Mouse (Mus musculus) hindbrain, embryonic 14.5 days (tissue): ENCODE results near the gene Plppr5. TPM values are rescaled to one million over a fixed set of nuclear protein-coding genes. Genes with fewer than 3 reads are reported as not detected.

Experiments
- ATAC-seq: fragments of 200-750 bp; cut with Nextera tagmentation; 2 replicates; pipeline ENCODE4 v1.8.0; 2017; ENCODE audit warnings: moderate number of reproducible peaks, mild to moderate bottlenecking, moderate TSS enrichment, moderate library complexity; ENCODE audit not compliant: low FRiP score
- DNase-seq: peaks from one replicate; pipeline ENCODE4 v3.0.0-alpha.2; 2015; ENCODE audit warnings: low spot score
- H3K27ac ChIP-seq: fragments of 300-500 bp; sonication (generic); 2 replicates; pipeline ENCODE4 v1.5.1; 2014; ENCODE audit warnings: mild to moderate bottlenecking, moderate library complexity
- H3K27me3 ChIP-seq: fragments of 300-500 bp; sonication (generic); 2 replicates; pipeline ENCODE4 v1.6.1; 2014; ENCODE audit warnings: mild to moderate bottlenecking, low read length, mixed read lengths; ENCODE audit not compliant: control insufficient read depth, insufficient read depth
- H3K36me3 ChIP-seq: fragments of 300-500 bp; sonication (generic); replicated peaks from 2 replicates; pipeline ENCODE4 v1.6.1; 2014; ENCODE audit not compliant: control insufficient read depth, insufficient read depth
- H3K4me1 ChIP-seq: fragments of 300-500 bp; sonication (generic); replicated peaks from 2 replicates; pipeline ENCODE4 v1.6.1; 2014; ENCODE audit warnings: antibody characterized with exemption, low read length, mixed read lengths; ENCODE audit not compliant: control insufficient read depth, insufficient read depth
- H3K4me2 ChIP-seq: fragments of 300-500 bp; sonication (generic); replicated peaks from 2 replicates; pipeline ENCODE4 v1.6.1; 2014; ENCODE audit warnings: mild to moderate bottlenecking, moderate library complexity
- H3K4me3 ChIP-seq: fragments of 300-500 bp; sonication (generic); replicated peaks from 2 replicates; pipeline ENCODE4 v1.5.1; 2014; ENCODE audit warnings: mild to moderate bottlenecking, low read length
- H3K9ac ChIP-seq: fragments of 300-500 bp; sonication (generic); 2 replicates; pipeline ENCODE4 v1.6.1; 2014
- H3K9me3 ChIP-seq: fragments of 300-500 bp; sonication (generic); 2 replicates; pipeline ENCODE4 v1.6.1; 2016; ENCODE audit warnings: low read length; ENCODE audit not compliant: control insufficient read depth
- whole genome bisulfite sequencing: fragments of 180-500 bp; shearing (Covaris S2); extraction: QIAGEN DNeasy Blood & Tissue Kit; methylation state at CpG from one replicate; pipeline ENCODE4 v1.1.7; 2014; 5-methylcytosine and 5-hydroxymethylcytosine counted together
- polyA plus RNA-seq: library from polyadenylated mRNA; unstranded; fragments of >200 nt; fragmentation: Nextera tagmentation; extraction: Ambion mirVana; gene quantifications from 2 replicates; pipeline ENCODE4 v1.2.1, GENCODE M21; 2014

Gene Plppr5
- polyA plus RNA-seq, 1 experiment from 2014 or later: 8.2 TPM

DNA sequence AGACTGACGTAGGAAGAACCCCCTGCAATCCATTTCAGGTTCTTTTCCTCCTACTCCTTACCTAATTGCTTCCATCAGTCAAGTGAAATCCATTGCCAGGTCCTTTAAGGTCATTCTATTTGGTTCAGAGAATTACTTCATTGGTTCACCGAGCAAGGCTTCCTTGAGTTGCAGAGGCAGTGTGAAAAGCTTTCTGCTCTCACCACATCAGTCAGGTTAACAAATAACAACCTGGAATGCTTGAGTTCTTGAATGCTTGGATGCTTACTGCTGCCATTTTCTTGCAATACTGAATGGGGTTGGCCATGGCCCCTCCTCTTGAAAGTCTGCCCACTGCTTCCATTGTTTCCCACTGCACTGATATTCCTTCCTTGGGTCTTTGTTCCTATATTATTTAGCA lies 28.8 kb downstream of the Plppr5 start:
- H3K27ac ChIP-seq: no peak overlapping the region
- H3K36me3 ChIP-seq: no peaks in the 10 kb centered on the region
- no peak overlapping the region for H3K9ac ChIP-seq
- no peaks in the 10 kb centered on the region for H3K9me3 ChIP-seq
- ATAC-seq (no peak), DNase-seq (no peak)
- 45% methylated on average over 2 of the region's 2 CpGs for WGBS
- H3K4me3 ChIP-seq: no peak overlapping the region
- no peak overlapping the region for H3K4me2 ChIP-seq
- no peaks in the 10 kb centered on the region for H3K27me3 ChIP-seq
- H3K4me1 ChIP-seq: no peaks in the 10 kb centered on the region

DNA sequence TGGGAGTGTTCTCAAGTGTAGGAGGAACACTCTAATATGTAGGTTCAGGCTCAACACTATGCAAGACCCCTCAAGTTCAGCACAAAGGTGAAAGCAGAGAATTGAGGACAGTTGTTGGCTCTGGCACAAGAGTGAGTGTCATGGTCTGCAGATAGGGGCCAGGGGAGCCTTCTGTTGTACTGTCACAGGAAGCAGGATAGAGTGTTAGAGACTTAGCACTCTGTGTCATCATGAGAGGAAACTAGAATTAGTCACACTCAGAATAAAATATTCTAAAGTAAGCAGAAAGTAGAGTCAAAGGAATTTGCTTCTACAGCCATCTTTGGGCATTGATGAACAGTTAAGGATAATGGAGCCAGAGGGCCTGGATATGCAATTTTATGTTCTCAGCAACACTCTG lies 31.7 kb downstream of the Plppr5 start:
- H3K4me2 ChIP-seq: no peak overlapping the region
- H3K4me1 ChIP-seq: no peaks in the 10 kb centered on the region
- no peak overlapping the region for H3K4me3 ChIP-seq
- no peak for ATAC-seq
- DNase-seq: no peak
- H3K36me3 ChIP-seq: no peaks in the 10 kb centered on the region
- H3K9me3 ChIP-seq: no peaks in the 10 kb centered on the region
- H3K27ac ChIP-seq: no peak overlapping the region
- H3K27me3 ChIP-seq: no peaks in the 10 kb centered on the region
- no peak overlapping the region for H3K9ac ChIP-seq

DNA sequence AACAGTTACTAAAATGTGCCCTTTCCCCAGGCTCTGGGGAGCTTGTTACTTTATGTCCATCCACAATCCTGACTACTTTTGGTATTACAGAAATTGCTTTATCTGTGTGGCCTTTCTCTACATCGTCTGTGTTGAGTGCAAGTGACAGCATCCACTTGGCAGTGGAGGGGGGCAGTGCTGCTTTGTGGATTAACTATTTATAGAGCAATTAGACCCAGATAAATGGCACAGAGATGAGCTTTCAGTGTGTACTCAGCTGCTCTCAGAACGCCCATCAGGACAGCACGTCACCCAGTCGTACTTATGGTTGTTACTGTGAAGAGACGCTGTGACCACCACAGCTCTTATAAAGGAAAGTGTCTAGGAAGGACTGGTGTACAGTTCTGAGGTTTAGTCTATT lies 36.8 kb downstream of the Plppr5 start:
- Histone ChIP-seq H3K4me1 (no peaks in the 10 kb centered on the region), H3K4me2 (no peak overlapping the region), H3K27ac (no peak overlapping the region), H3K27me3 (no peaks in the 10 kb centered on the region), H3K4me3 (no peak overlapping the region), H3K36me3 (no peaks in the 10 kb centered on the region), H3K9ac (no peak overlapping the region), H3K9me3 (no peaks in the 10 kb centered on the region)
- ATAC-seq: no peak
- WGBS: 75% methylated on average over 5 of the region's 5 CpGs
- DNase-seq: no peak

DNA sequence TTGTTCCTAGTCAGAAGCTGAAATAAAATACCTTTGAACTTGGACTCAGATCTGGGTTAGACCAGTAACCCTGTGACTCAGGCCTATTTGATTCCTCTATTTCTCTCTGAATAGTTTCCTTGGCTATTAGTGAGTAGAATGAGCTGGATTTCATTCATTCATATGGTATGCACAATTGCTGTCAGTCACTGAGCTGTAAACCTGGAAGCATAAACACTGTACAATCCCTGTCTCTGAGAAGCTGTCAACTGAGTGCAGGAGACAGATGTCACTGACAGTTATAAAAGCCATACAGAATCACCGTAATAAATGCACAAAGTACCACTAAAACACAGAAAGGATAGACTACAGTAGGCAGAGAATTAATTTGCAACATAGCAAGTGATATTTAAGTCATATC lies 40.2 kb downstream of the Plppr5 start:
- H3K4me3 ChIP-seq: no peak overlapping the region
- no peak overlapping the region for H3K27ac ChIP-seq
- DNase-seq: no peak
- 59% methylated on average over 1 of the region's 1 CpGs for WGBS
- no peak overlapping the region for H3K9ac ChIP-seq
- no peaks in the 10 kb centered on the region for H3K9me3 ChIP-seq
- no peaks in the 10 kb centered on the region for H3K36me3 ChIP-seq
- no peaks in the 10 kb centered on the region for H3K27me3 ChIP-seq
- no peak overlapping the region for H3K4me2 ChIP-seq
- no peak for ATAC-seq
- H3K4me1 ChIP-seq: no peaks in the 10 kb centered on the region

DNA sequence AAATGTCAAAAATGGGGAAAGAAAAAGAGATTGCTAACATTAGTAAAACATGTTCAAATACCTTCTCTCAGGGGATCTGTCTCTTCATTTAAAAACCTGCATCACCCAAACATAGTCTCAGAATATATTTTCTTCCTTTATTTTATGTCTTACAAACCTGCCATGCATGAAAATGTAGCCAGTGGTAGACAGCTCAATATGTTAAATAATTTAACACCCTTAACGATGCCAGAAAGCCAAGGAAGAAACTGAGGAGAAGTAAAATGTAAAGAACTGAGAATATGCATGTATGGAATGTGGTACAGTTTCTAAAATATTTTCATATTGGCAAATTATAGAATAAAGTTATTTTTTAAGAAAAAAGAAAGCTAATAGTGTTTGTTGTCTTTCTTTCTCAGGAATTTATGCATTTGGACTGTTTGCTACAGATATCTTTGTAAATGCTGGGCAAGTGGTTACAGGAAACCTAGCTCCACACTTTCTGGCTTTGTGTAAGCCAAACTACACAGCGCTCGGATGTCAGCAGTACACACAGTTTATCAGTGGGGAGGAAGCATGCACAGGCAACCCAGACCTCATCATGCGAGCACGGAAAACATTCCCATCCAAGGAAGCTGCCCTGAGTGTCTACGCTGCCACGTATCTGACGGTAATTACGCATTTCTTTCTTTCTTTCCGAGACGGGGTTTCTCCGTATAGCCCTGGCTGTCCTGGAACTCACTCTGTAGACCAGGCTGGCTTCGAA lies 50.8 kb downstream of the Plppr5 start:
- Histone ChIP-seq H3K27ac (no peak overlapping the region), H3K9me3 (no peaks in the 10 kb centered on the region), H3K9ac (no peak overlapping the region), H3K4me2 (no peak overlapping the region), H3K36me3 (no peaks in the 10 kb centered on the region), H3K27me3 (no peaks in the 10 kb centered on the region), H3K4me3 (no peak overlapping the region), H3K4me1 (no peaks in the 10 kb centered on the region; the same call in 1 of the 2 replicates)
- DNase-seq (no peak), ATAC-seq (no peak)
- WGBS: 93% methylated on average over 13 of the region's 13 CpGs

DNA sequence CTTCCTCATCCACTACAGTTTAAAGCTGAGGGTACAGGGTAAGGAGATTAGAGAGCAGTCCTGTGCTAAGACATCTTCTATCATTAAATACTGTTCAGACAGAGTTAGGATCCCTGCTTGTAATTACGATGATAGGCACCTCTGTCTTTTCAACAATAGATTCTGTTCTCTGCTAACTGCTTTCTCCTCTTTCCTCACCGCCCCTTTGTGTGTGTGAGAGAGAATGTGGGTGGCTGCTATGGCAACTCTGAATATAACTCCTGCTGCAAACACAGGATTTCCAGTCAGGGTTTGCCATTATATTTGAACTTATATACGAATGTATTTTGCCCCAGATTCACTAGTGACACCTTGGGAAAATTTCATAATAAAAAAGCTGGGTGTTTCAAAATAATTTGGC lies 54.2 kb downstream of the Plppr5 start:
- Histone ChIP-seq H3K9ac (no peak overlapping the region), H3K4me1 (no peaks in the 10 kb centered on the region; the same call in 1 of the 2 replicates), H3K4me3 (no peak overlapping the region), H3K36me3 (no peaks in the 10 kb centered on the region), H3K4me2 (no peak overlapping the region), H3K27me3 (no peaks in the 10 kb centered on the region), H3K9me3 (no peaks in the 10 kb centered on the region), H3K27ac (no peak overlapping the region)
- ATAC-seq (no peak), DNase-seq (no peak)
- WGBS: 19% methylated on average over 3 of the region's 3 CpGs

DNA sequence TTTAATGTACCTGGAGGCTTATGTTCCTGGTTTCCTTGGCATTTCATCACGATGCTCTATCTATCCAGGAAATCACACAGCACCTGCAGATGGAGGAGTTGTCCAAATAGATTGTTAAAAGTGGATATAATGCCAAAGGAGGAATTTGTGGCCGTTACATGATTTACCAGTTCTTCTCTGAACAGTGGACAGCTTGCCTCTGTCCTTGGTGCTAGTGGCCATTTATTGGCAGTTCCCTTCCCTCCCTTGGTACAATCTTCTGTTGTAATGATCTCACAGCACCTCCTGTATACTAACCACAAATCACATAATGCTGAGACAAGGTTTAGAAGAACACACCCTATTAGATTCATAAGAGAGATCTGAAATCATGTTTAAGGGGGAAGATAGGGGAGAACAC lies 55.7 kb downstream of the Plppr5 start:
- no peak overlapping the region for H3K4me3 ChIP-seq
- H3K36me3 ChIP-seq: no peaks in the 10 kb centered on the region
- no peak overlapping the region for H3K27ac ChIP-seq
- H3K27me3 ChIP-seq: no peaks in the 10 kb centered on the region
- H3K4me1 ChIP-seq: no peaks in the 10 kb centered on the region; the same call in 1 of the 2 replicates
- H3K9me3 ChIP-seq: no peaks in the 10 kb centered on the region
- no peak for ATAC-seq
- WGBS: 72% methylated on average over 2 of the region's 2 CpGs
- DNase-seq: no peak
- H3K4me2 ChIP-seq: no peak overlapping the region
- no peak overlapping the region for H3K9ac ChIP-seq

DNA sequence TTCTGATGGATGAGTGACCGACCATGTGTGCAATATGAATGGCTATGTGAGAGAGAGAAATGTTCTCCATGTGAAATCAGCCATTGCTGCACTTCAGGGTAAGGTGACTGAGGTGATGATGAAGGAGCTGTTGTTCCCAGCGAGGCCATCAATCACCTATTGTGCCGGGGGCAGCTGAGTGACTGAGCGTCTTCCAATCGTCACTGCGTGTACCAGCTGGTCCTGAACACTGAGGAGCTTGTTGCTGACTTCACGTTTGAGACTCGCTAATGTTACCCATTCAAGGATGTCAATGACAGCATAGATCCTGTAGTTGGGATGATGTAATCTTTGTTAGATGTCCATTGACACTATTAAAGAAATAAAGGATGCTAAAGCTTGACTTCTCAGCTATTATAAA lies 74.0 kb downstream of the Plppr5 start:
- Histone ChIP-seq H3K27ac (no peak overlapping the region), H3K4me2 (no peak overlapping the region), H3K36me3 (no peaks in the 10 kb centered on the region), H3K9me3 (no peaks in the 10 kb centered on the region), H3K4me1 (no peaks in the 10 kb centered on the region), H3K9ac (no peak overlapping the region), H3K4me3 (no peak overlapping the region), H3K27me3 (no peaks in the 10 kb centered on the region)
- no peak for ATAC-seq
- 44% methylated on average over 8 of the region's 8 CpGs for WGBS
- no peak for DNase-seq

DNA sequence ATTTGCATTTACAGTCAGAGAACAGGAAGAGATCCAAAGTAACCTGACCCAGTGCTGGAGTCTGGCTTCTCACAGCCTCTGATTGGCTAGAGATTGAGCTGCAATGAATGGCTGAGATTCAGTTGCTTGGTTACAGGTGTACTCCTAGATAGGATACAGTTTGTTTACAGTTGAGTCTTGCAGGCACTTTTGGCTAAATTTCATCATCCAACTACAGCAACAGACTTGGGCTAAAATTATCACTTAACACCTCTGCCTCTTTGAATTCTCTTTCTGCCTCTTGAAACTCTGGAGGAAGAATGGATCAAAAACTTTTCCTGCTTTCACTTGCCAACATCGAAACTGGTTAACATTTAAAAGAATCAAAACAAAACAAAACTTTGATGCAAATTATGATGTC lies 89.7 kb downstream of the Plppr5 start:
- no peaks in the 10 kb centered on the region for H3K9me3 ChIP-seq
- no peak overlapping the region for H3K9ac ChIP-seq
- H3K27me3 ChIP-seq: no peaks in the 10 kb centered on the region
- 76% methylated on average over 1 of the region's 1 CpGs for WGBS
- no peak for DNase-seq
- H3K36me3 ChIP-seq: no peaks in the 10 kb centered on the region
- ATAC-seq: no peak
- no peaks in the 10 kb centered on the region for H3K4me1 ChIP-seq
- no peak overlapping the region for H3K4me3 ChIP-seq
- H3K27ac ChIP-seq: no peak overlapping the region
- H3K4me2 ChIP-seq: no peak overlapping the region

DNA sequence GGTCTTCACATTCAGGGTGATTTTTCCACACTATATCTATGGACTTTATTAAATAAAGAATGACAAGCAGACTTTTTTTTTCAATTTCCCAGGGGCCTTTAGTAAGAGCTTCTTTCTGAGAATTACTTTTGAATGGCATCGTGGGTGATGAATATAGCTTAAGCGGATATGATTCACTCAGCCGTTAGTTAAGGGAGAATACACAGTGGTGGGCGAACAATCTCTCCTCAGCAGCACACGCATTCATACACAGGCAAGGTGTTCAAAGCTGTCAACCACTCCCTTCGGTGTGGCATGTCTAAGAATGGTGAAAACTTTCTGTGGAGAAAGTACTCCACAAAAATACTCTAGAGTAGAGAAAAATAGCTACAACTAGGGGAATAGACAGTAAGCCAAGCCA lies 104.6 kb downstream of the Plppr5 start:
- Histone ChIP-seq H3K9ac (no peak overlapping the region), H3K4me1 (no peaks in the 10 kb centered on the region), H3K27me3 (no peaks in the 10 kb centered on the region), H3K4me2 (no peak overlapping the region), H3K9me3 (no peaks in the 10 kb centered on the region), H3K4me3 (no peak overlapping the region), H3K27ac (no peak overlapping the region), H3K36me3 (no peaks in the 10 kb centered on the region)
- DNase-seq: no peak
- ATAC-seq: no peak
- 87% methylated on average over 6 of the region's 6 CpGs for WGBS
